Mouse (Mus musculus) olfactory bulb, adult 2 months (tissue): ENCODE data around the gene Htr3b. TPM values are rescaled to one million over a fixed set of nuclear protein-coding genes. Genes with fewer than 3 reads are reported as not detected.

ENCODE experiments used
- H3K27ac ChIP-seq: fragments of 200-500 bp; 2 replicates; pipeline ENCODE4 v1.5.1; 2012; ENCODE audit warnings: low read depth, low read length; ENCODE audit not compliant: insufficient read depth
- H3K4me1 ChIP-seq: fragments of 200-500 bp; 2 replicates; pipeline ENCODE4 v1.6.1; 2012; ENCODE audit warnings: low read length; ENCODE audit not compliant: control insufficient read depth, insufficient read depth
- H3K4me3 ChIP-seq: fragments of 200-500 bp; 2 replicates; pipeline ENCODE4 v1.5.1; 2012; ENCODE audit warnings: mild to moderate bottlenecking, low read depth, low read length, moderate library complexity; ENCODE audit not compliant: insufficient read depth
- CTCF ChIP-seq: fragments of 200-500 bp; IDR thresholded peaks from 2 replicates; pipeline ENCODE4 v1.5.1; 2012; ENCODE audit warnings: low read depth, mild to moderate bottlenecking, low read length, moderate library complexity; ENCODE audit not compliant: insufficient read depth
- POLR2A ChIP-seq: fragments of 200-500 bp; IDR thresholded peaks from 2 replicates; pipeline ENCODE4 v1.6.1; 2012; ENCODE audit warnings: mild to moderate bottlenecking, low read depth, low read length, moderate library complexity; ENCODE audit not compliant: insufficient read depth
- WGBS: fragments of 180-500 bp; shearing (Covaris S2); methylation state at CpG from one replicate; pipeline ENCODE4 v1.1.7; 2018; 5-methylcytosine and 5-hydroxymethylcytosine counted together
- polyA plus RNA-seq: library from polyadenylated mRNA; stranded (reverse); fragments of >200 nt; gene quantifications from 2 replicates; pipeline ENCODE4 v1.2.4, GENCODE M21; 2012; ENCODE audit warnings: low replicate concordance; ENCODE audit not compliant: missing spikeins, insufficient read depth, insufficient read length

The Htr3b gene
- not detected in 2 replicates for polyA plus RNA-seq

DNA sequence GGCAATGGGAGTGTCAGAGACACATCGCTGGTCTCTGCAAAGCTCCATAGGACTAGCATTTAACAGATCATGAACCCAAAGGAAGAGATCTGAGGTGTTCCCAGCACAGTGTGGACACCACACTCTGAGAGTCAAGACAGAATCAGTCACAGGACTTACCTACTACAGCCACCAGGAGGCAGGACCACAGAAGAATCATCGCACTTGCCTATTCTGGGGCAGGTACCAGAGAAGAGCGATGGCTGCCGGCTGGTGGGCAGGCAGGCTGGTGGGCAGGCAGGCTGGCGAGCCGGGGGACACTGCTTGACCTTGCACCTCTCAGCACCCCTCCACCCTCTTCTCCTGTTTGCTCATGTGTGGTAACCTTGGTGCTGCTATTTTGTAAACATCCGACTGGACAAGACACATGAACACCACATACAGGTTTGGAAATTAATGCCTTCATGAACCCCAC lies at the start of gene Htr3b:
TSS of gene Htr3b (minus strand) at position 404 of the 454 bp plus-strand sequence.
- no peak for TF ChIP-seq CTCF
- Histone ChIP-seq H3K4me3 (no peak within 1 kb of the TSS), H3K27ac (no peak within 1 kb of the TSS), H3K4me1 (peaks cover 4% of the 10 kb centered on the region; the same call in 1 of the 2 replicates)
- WGBS, result 90% methylated on average over 7 of the region's 7 CpGs

DNA sequence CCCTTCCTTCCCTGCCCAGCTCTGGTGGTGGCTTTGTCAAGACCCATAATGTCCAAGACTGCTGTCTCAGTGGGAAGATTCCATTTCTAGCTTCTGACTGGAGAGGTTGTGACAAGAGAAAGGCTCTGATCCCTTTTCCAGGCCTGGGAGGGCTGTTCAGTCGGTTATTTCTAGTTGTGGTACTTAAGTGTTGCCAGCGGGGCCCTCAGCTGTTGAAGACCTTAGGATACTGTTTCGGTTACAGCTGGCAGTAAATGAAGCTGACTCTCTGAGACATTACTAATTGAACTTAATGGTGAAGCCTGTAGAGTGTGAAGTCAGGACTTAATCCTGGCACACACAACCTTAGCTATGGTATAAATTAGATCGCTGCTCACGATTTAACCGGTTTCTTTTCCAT lies 34.5 kb upstream of the Htr3b start:
- Histone ChIP-seq H3K4me3 (no peak overlapping the region), H3K4me1 (no peaks in the 10 kb centered on the region), H3K27ac (no peak overlapping the region)
- TF ChIP-seq CTCF (no peak), POLR2A (no peak)
- 57% methylated on average over 6 of the region's 6 CpGs for WGBS

DNA sequence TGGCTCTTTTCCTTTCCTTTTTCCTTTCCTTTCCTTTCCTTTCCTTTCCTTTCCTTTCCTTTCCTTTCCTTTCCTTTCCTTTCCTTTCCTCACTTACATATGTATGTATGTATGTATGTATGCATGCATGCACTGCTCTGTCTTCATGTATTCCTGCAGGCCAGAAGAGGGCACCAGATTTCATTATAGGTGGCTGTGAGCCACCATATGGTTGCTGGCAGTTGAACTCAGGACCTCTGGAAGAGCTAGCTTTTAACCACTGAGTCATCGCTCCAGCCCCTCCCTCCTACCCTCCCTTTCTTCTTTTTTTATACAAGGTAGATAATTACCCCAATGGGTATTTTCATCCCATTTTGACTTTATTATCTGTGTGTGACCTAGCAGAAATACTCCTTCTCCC lies 30.9 kb upstream of the Htr3b start:
- no peak overlapping the region for H3K27ac ChIP-seq
- no peak overlapping the region for H3K4me3 ChIP-seq
- WGBS, result 81% methylated on average over 1 of the region's 1 CpGs
- TF ChIP-seq POLR2A (no peak), CTCF (no peak)
- H3K4me1 ChIP-seq, result no peaks in the 10 kb centered on the region; the same call in 1 of the 2 replicates

DNA sequence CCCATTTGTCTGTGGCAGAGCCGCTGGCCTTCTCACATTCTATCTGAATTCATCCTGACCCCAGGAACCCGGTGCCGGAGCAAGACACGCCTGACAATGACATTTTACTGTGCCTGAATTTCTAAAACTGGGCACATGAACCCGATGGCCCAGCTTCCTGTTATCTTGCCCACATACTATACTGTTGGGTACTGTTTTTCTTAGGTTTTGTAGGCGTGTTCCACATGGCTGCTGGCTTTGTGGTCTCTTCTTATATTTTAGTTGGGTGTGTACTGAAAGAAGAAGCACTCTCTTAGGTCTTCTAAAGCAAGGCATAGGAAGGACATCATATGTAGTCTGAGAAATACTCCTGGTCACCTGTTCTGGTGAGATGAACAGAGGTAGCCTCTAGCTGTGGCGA lies 30.0 kb upstream of the Htr3b start:
- WGBS, result 89% methylated on average over 7 of the region's 7 CpGs
- Histone ChIP-seq H3K4me3 (no peak overlapping the region), H3K4me1 (no peaks in the 10 kb centered on the region; the same call in 1 of the 2 replicates), H3K27ac (no peak overlapping the region)
- TF ChIP-seq POLR2A (no peak), CTCF (no peak)

DNA sequence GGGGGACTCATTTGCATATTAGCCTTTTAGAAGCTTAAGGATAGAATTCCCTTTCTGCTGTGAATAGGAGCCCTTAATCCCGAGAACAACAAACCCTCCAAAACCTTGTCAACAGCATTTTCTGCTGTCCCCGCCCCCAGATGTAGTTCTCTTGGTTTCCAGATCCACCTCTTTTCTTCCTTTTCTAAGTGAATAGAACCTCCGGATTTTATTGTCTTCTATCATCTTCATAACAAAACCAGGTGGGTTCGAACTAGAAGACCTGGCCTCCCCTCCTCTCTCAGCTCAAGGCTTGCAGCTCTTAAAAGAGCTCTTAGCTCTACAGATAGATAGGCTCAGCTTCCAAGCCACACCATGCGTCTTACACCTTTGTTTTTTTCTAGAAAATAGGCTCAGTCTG lies 26.9 kb upstream of the Htr3b start:
- WGBS, result 64% methylated on average over 5 of the region's 5 CpGs
- TF ChIP-seq CTCF, result no peak
- TF ChIP-seq POLR2A, result no peak
- H3K4me1 ChIP-seq, result peaks cover 11% of the 10 kb centered on the region
- H3K27ac ChIP-seq, result no peak overlapping the region
- H3K4me3 ChIP-seq, result no peak overlapping the region

DNA sequence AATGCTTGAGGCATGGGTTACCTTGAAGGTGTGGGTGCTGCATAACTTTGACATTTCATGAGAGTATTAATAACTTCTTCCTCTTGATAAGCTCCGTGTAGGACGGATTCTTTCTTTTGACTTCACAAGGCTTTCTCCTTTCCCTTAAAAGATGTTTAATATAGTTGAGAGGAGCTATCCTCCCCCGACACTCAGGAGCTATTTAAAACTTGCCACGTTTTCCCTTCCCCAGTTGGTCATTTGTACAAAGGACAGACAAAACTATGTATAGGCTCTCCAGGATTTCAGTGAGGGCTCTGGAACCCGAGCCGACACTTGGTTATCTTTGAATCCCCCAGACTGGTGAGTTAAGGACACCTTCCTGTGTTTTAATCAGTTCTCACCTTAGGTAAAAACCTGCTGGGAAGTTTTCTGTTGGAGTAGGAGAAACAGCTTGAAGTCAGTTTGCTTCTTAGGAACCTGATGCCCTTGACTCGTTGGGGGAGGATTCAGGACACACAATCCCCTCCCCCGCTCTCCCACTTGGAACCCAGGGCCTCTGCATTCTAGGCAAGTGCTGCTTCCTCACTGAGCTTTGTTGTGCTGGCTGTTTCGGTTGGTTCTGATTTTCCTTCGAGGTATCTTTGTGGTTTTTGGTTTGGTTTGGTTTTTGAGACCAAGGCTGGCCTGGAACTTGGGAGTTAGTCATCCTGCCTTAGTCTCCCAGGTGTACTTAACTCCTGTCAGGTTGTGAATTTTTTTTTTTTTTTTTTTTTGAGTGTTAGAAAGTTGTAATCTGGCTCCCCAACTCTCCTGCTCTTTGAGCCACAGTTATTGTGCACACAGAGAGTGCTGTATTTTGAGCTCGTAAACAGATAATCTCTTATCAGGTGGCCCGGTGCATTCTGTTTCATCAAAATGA lies 22.7 kb upstream of the Htr3b start:
- TF ChIP-seq POLR2A, result no peak
- TF ChIP-seq CTCF, result no peak
- Histone ChIP-seq H3K27ac (no peak overlapping the region), H3K4me1 (peaks cover 11% of the 10 kb centered on the region), H3K4me3 (no peak overlapping the region; the same call in 1 of the 2 replicates)
- 47% methylated on average over 12 of the region's 12 CpGs for WGBS

DNA sequence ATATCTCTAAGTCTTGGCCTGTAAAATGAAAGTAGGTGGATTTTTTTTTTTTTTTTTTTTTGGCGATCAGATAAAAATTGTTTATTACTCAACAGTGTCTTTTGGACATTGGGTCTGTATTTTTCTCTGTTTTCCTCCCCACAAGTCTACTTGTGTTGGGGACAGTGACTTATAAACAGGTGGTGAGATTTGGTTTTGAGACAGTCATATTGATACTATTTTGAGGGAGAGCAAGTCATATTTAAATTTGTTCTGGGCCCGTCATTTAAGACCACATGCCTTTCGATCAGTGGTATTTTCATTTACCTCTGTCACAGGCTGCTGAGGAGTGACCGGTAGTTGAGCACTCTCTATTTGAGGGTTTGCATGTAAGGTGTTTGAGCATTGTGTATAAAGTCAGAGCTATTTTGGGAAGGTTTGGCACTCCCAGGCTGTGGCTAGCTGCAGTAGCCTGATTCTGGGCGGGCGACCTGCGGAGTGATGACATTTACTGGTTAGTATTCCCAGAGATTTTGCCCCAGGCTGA lies 21.9 kb upstream of the Htr3b start:
- no peak overlapping the region for H3K27ac ChIP-seq
- H3K4me3 ChIP-seq, result peak overlapping the region; percentile 17
- no peak for TF ChIP-seq CTCF
- no peak for TF ChIP-seq POLR2A
- 55% methylated on average over 7 of the region's 7 CpGs for WGBS
- peaks cover 11% of the 10 kb centered on the region for H3K4me1 ChIP-seq

DNA sequence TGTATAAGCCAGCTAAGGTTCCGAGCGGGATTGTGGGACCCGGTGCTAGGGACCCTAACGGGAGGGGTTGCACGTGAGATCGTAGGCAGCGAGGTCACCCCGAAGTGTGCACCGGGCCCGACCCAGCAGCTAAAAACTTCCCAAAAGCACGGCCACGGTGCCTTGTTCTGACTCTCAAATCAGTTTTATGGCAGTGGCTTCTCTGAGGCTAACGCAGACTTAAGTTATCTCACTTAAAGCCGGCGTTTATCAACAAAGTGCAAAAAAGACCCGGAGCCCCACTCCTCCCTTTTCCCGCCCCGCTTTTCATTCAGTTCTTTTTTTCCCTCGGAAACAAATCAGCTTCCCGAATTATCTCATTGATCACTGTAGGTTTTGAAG lies 20.9 kb upstream of the Htr3b start:
- Histone ChIP-seq H3K4me3 (peak overlapping the region; percentile 92), H3K27ac (peak overlapping the region; percentile 81), H3K4me1 (peaks cover 11% of the 10 kb centered on the region)
- WGBS, result under 1% methylated on average over 20 of the region's 20 CpGs
- TF ChIP-seq POLR2A (no peak), CTCF (no peak)

DNA sequence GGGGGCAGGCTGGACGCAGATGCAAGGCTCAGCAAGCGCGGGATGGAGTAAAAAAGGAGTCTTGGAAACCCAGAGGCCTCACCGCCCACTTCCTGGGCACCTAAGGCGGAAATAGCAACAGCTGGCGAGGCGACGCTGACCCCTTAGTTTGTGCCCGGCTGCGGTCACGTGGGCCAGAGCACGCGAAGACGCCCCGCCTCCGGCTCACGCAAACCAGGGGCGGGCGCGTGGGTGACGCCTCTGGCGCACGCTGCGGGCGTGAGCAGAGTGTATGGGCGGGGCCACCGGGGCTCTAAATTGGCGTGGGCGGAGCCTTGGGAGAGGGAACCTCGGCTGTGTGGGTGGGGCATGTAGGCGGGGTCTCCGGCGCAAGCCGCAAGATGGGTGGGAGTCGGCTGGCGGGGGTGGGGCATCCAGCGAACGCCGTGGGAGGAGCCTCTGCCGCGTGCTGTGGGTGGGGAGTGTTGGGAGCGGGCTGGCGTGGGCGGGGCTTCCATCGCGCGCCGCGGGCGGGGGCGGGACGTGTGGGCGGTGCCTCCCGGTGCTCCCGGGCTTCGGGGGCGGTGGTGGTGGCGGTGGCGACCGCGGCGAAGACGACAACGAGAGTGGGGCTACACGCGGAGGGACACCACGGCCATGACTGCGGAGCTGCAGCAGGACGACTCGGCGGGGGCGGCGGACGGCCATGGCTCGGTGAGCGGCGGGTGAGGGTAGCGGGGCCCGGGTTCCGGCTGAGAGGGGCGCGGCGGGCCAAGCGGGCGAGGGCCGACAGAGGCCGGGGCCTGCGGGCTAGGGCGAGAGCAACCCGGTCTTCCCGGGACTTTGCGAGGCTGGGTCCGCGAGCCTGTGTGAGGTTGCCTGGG lies 20.3 kb upstream of the Htr3b start, which contains the start of gene Usp28:
TSS of gene Usp28 (plus strand) at position 531 of the 863 bp plus-strand sequence.
- H3K27ac ChIP-seq, result peak within 1 kb of the TSS; percentile 82
- no peak for TF ChIP-seq CTCF
- TF ChIP-seq POLR2A, result no peak; the same call in 1 of the 2 replicates
- H3K4me3 ChIP-seq, result peak within 1 kb of the TSS; percentile 92
- WGBS, result under 1% methylated on average over 84 of the region's 94 CpGs
- H3K4me1 ChIP-seq, result peaks cover 11% of the 10 kb centered on the region
